Mouse (Mus musculus): ENCODE measurements around the gene Ccdc158.

DNA sequence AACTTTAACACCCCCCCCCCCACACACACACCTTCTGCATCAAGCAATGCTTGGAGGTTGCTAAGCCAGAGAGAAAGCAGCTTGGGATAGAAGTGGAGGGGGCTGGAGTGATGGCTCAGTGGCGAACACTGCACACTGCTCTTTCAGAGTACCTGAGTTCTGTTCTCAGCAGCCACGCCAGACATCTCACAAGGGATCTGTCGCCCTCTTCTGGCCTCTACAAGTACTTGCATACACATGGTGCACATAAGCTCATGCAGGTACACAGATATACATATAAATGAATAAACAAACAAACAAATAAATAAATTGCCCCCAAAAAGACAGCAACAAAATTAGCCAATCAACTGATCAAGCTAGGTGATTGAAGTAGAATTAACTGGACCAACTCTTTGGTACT is 18.7 kb upstream of the Ccdc158 start:
- TF ChIP-seq ZC3H11A (IDR thresholded peaks at IDR 0.05; ENCODE audit: borderline replicate concordance, low read depth, low read length) (0 out of 2 replicates have a peak, but pooled peaks have one; percentile 12), CHD2 (IDR thresholded peaks at IDR 0.05; ENCODE audit: low read depth, low read length) (no peak), ZNF384 (IDR thresholded peaks at IDR 0.05; ENCODE audit: low read depth, low read length) (no peak)

Data from ES-E14 (cell line).